Mouse (Mus musculus): ENCODE data around the gene Atp6v0d1.
"Not testable (repeated sequence)": the region's sequence is repeated elsewhere in the genome, so short reads cannot be mapped to it uniquely, and the experiment has no call there.

Atp6v0d1 gene

GRCm38 (mm10) chr8:105575538-105575937 is 9.7 kb upstream of the Atp6v0d1 start:
- DNase-seq (ENCODE audit: extremely low spot score, low read depth, low spot score) = no peak

- no peak for DNase-seq (ENCODE audit: extremely low spot score, low read depth, low spot score)
These were observed 8.9 kb upstream of the Atp6v0d1 start for GRCm38 (mm10) chr8:105574741-105575140.

DNA sequence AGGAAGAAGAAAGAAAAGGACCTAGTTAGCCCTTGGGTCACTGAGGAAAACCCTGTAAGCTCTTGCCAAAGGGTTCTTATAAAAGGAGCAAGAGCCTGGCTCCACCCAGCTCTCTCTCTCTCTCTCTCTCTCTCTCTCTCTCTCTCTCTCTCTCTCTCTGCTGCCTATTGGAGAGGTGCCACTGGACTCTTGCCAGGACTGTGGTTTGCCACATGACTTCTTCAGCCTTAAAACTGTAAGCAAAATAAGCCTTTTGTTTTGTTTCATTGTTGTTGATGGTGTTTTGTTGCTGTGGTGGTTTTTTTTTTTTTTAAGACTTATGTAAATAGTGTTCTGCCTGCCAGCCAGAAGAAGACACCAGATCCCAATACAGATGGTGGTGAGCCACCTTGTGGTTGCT is 7.6 kb upstream of the Atp6v0d1 start:
- DNase-seq (ENCODE audit: extremely low spot score, low read depth, low spot score) = no peak

GRCm38 (mm10) chr8:105571810-105572209 is 6.0 kb upstream of the Atp6v0d1 start:
- no peak for DNase-seq (ENCODE audit: extremely low spot score, low read depth, low spot score)

- no peak for DNase-seq (ENCODE audit: extremely low spot score, low read depth, low spot score)
These were observed 1.1 kb upstream of the Atp6v0d1 start for GRCm38 (mm10) chr8:105566703-105567595.

DNA sequence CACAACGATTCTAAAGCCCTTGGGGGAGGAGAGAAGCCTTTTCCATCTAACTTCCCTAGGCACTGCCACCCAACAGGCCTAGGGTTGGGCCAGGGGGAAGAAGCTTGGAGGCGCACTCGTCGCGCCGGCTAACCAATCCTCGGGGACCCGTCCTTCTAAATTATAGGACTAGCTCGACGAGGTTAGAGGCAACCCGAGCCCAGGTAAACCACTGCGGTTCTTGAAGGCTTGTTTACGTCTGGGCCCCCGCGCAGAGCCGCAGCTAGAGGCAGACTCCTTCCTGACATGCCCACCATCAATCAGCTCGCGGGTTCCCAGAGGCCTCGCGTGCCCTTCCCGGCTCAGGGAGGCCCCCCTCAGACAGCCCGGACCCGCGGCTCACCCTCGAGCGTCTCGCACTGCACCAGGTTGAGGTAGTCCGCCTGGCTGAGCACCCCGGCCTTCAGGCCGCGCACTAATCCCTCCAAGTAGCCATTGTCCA is 406 bp downstream of the Atp6v0d1 start:
- DNase-seq (ENCODE audit: extremely low spot score, low read depth, low spot score) = no peak

GRCm38 (mm10) chr8:105564573-105565229 is 1.1 kb downstream of the Atp6v0d1 start:
- DNase-seq (ENCODE audit: extremely low spot score, low read depth, low spot score) = not testable (repeated sequence)

DNA sequence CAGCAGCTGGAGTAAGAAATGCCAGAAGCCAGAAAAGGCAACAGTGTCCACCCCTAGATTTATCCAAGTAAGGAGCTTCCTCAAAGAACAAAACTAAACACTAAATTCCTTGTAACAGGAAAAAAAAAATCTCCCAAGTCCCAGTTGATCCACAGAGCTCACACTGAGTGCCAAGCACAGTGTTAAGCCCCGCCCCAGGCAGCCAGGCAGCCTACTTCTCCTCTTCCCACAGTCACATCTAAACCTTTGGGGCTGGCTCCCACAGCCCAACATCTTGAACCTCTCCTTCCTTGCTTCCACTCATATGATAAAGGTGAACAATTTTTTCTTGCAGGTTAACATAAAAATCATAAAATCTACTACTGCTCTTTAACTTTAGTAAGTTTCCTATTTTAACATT is 2.0 kb downstream of the Atp6v0d1 start:
- DNase-seq (ENCODE audit: extremely low spot score, low read depth, low spot score) = no peak

GRCm38 (mm10) chr8:105562863-105563262 is 3.0 kb downstream of the Atp6v0d1 start:
- DNase-seq (ENCODE audit: extremely low spot score, low read depth, low spot score) = no peak

GRCm38 (mm10) chr8:105555230-105555629 is 10.6 kb downstream of the Atp6v0d1 start:
- no peak for DNase-seq (ENCODE audit: extremely low spot score, low read depth, low spot score)

DNA sequence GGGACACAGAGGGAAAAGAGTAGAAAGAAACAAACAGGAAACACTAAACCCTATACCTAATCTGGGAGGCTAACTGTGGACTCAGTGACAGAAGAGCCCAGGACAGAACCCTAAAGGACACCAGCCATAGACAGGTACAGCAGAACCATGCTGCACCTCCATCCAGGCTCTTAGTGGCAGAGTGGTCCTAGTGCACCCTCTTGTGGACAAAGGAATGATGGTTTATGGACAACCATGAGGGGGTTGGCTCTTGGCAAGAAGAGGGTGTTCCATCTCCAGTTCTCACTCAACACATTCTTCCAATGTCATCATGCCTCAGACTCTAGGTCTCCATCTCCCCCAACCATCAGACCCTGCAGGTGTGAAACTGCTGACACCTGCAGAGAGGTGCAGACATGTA is 11.8 kb downstream of the Atp6v0d1 start:
- DNase-seq (ENCODE audit: extremely low spot score, low read depth, low spot score) = peak; percentile 26

- DNase-seq (ENCODE audit: extremely low spot score, low read depth, low spot score) = no peak
These were observed 13.0 kb downstream of the Atp6v0d1 start for GRCm38 (mm10) chr8:105552824-105553223.

DNA sequence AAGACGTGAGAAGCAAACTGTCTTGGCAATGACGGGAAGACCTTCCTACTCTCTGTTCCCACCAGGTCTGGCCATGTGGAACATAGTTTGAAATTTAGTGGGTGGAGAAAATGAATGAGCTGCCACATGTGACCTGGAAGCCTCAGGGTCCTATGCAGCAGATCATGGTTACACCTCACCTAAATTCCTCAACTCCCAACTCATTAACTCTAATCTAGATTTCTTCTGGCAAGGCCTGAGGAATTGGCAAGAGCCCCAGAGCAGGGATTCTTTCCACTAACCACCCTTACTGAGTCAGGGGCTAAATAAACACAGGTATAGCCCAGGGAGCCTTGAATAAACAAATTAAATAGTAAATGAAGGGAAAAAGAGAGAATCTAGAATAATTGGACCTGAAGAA is 13.8 kb downstream of the Atp6v0d1 start:
- DNase-seq (ENCODE audit: extremely low spot score, low read depth, low spot score) = no peak

DNA sequence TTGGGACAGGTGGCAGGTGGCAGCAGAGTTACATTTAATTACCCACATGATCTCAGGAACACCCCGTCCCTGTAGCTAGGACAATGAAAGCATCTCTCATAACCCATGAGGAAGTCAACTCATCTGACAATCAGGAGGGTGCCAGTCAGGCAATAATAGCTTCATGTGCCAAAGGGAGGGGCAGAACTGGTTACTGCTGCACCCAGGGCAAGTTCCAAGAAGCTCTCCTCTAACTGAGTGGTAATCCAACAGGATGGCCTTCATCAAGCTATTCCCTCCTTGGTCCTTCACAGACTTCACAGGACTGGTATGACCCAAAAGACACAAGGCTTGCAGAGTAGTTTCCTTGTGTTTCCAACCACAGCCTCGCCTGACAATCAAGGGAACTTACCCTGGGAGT is 15.8 kb downstream of the Atp6v0d1 start:
- no peak for DNase-seq (ENCODE audit: extremely low spot score, low read depth, low spot score)

DNA sequence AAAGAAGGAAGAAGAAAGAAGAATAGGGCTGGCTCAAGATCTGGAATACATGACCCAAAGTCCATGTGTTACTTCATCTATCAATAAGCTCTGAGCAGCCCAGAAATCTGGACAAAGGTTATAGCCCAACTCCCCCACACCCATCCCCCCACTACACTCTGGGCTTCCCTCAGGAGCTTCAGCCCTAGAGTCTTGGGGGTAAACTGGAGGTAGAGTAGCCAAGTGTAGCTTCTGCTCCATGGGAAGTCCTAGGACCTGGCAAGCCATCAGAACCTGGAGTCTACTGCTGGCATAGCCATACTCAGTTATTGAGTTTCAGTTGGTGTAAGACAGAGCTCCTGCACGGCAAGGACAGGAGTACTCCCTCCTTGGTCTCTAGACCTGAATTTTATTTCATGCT is 16.3 kb downstream of the Atp6v0d1 start:
- no peak for DNase-seq (ENCODE audit: extremely low spot score, low read depth, low spot score)

DNA sequence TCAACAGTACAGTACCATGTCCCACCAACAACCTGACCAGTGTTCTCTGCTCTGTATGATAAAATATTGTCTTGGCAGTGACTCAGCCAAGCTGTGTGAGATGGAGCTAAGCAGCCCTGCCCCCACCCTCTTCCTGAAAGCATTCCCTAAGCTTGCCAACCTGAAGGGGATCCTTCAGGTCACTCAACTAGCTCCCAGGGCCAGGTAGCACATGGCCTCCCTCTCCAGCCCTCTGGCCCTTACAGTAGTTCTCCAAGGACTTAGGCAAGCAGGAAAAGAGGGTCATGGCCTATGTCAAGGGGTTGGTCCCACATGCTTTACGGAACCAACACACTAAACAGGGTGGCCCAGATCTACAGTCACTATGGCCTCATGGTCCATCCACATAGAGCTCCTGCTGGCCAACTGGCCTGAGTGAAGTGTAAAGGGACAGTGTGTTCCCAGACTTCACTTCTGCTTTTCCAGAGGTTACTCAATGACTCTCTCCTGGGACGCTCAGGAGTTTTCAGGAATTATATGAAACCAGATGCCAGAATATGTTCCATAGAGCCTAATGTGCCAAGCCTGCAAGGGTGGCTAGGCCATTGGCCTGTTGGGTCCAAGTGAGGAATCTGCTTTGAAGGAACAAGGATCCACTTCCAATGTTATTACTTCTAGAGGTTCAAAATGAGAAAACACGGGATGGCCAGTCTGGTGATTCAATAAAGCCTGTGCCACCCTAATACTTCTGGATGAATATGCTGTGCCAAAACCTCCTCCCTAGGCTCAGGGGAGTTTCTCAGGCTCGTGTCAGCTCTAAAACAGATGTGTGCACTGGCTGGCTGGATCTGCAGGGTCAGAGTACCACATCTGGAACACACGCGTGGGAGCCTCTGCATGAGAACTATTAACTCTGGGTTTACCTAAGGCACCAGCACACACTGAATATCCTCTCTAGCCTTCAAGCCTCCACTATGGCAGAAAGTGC is 19.2 kb downstream of the Atp6v0d1 start:
- no peak for DNase-seq (ENCODE audit: extremely low spot score, low read depth, low spot score)

GRCm38 (mm10) chr8:105545249-105545648 is 20.6 kb downstream of the Atp6v0d1 start:
- DNase-seq (ENCODE audit: extremely low spot score, low read depth, low spot score) = no peak

- DNase-seq (ENCODE audit: extremely low spot score, low read depth, low spot score) = no peak
These were observed 21.2 kb downstream of the Atp6v0d1 start for GRCm38 (mm10) chr8:105544544-105545205.

DNA sequence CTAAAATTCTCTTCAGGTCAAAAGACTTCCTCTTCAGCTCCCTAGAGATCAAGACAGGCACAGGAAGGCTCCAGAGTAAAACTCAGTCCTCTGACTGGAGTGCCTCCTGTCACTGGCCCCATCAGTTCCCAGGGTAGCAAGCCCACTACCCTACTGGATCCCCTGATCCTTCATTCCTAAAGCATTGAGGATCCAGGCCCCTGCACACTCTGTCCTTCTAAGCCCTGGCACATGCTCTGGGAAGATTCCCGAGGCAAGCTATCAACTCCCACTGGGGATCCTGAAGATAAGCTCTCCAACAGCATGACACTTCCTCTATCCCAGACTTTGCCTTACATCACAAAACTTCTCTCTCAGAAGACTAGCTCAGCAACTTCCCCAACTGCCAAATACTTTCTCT is 22.1 kb downstream of the Atp6v0d1 start:
- no peak for DNase-seq (ENCODE audit: extremely low spot score, low read depth, low spot score)

DNA sequence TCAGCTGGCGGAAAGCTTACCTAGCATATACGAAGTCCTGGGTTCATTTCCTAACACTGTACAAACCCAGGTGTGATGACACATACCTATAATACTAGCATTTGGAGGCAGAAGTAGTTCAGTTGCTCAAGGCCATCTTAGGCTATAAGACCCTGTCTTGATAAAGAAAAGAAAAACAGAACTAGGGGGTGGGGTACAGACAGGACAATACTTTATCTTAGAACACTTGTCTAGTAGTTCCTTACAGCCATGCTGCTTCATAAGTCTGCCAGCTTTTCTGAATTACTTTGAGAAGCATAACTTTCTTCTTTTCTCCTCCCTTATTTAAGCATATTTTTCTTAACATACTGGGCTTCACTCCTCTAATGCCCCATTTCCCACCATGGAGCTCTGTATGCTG is 23.0 kb downstream of the Atp6v0d1 start:
- no peak for DNase-seq (ENCODE audit: extremely low spot score, low read depth, low spot score)

Data from hindlimb bud, embryonic 11.5 days (tissue).